Mouse (Mus musculus) heart, postnatal 0 days (tissue): ENCODE measurements at regions not wholly inside any gene's neighbourhood (a gene's known extent, or its start where the extent isn't known, plus 50 kb on each side); places are given as distances from the start of the nearest gene placed in this dataset.

ENCODE experiments used
- CTCF ChIP-seq: IDR thresholded peaks from 2 replicates; pipeline ENCODE4 v1.5.1; 2016; ENCODE audit warnings: antibody characterized with exemption, control low read depth, low read depth
- EP300 ChIP-seq: IDR thresholded peaks from 2 replicates; pipeline ENCODE4 v1.6.1; 2016; ENCODE audit warnings: antibody characterized with exemption, low read depth

DNA sequence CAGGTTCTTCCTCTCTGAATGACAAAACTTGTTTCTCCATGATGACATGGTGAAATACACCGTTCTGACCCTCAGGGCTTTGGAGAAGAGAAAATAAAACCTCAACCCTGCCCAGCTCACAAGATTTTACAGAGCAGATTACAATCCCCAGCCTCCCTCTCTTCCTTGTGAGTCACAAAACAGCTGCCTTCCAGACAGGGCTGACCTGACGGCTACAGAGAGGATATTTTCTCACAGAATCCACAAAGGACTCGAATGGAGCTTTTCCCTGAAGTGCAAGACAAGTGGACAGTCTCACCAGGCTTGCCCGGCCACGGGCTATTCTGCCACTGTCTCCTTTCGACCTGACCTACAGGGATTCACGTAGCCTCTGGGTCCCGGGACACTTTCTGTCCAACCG, 318.8 kb downstream of the Sox9 start:
- no peak for TF ChIP-seq CTCF
- no peak for TF ChIP-seq EP300
